Mouse (Mus musculus) ES-E14 (cell line): Measurements from ENCODE around the gene Egr2. TPM values are rescaled to one million over a fixed set of nuclear protein-coding genes. Genes with fewer than 3 reads are reported as not detected.

Source experiments
- DNase-seq: peaks from one replicate; pipeline ENCODE4 v3.0.0-alpha.2; 2013; ENCODE audit warnings: low read depth, low spot score
- H3K27ac ChIP-seq: 2 replicates; pipeline ENCODE4 v1.5.1; 2012; ENCODE audit warnings: low read depth, mild to moderate bottlenecking, low read length, moderate library complexity, mixed read lengths; ENCODE audit not compliant: poor library complexity, insufficient read depth, severe bottlenecking
- H3K36me3 ChIP-seq: 2 replicates; pipeline ENCODE4 v1.6.1; 2012; ENCODE audit warnings: mild to moderate bottlenecking, low read length, moderate library complexity, mixed read lengths; ENCODE audit not compliant: control insufficient read depth, poor library complexity, insufficient read depth, severe bottlenecking
- H3K4me1 ChIP-seq, 2 experiments: fragments of 150-350 bp in 1 of 2; sonication (generic) in 1 of 2; 2 replicates each; pipeline ENCODE4 v1.6.1; 2012; ENCODE audit warnings: low read length in 2 of 2, mild to moderate bottlenecking in 1 of 2, mixed read lengths in 1 of 2; ENCODE audit not compliant: control insufficient read depth in 2 of 2, insufficient read depth in 2 of 2, poor library complexity in 1 of 2
- H3K4me3 ChIP-seq, 2 experiments: fragments of 150-350 bp in 1 of 2; sonication (generic) in 1 of 2; 2 replicates each; pipeline ENCODE4 v1.5.1; 2012; ENCODE audit warnings: low read length in 2 of 2, low read depth in 1 of 2, mild to moderate bottlenecking in 1 of 2, mixed read lengths in 1 of 2; ENCODE audit not compliant: insufficient read depth in 1 of 2, poor library complexity in 1 of 2, severe bottlenecking in 1 of 2
- H3K9ac ChIP-seq: 2 replicates; pipeline ENCODE4 v1.6.1; 2012; ENCODE audit warnings: low read depth, mild to moderate bottlenecking, low read length, mixed read lengths; ENCODE audit not compliant: poor library complexity, insufficient read depth, severe bottlenecking
- H3K9me3 ChIP-seq: fragments of 150-350 bp; sonication (generic); 2 replicates; pipeline ENCODE4 v1.6.1; 2012; ENCODE audit warnings: low read depth, mild to moderate bottlenecking, low read length; ENCODE audit not compliant: control insufficient read depth, insufficient read depth
- CHD2 ChIP-seq: IDR thresholded peaks from 2 replicates; pipeline ENCODE4 v1.6.1; 2014; ENCODE audit warnings: mild to moderate bottlenecking, low read depth, low read length, inconsistent platforms
- HCFC1 ChIP-seq: IDR thresholded peaks from 2 replicates; pipeline ENCODE4 v1.6.1; 2012; ENCODE audit warnings: low read length, inconsistent platforms, borderline replicate concordance; ENCODE audit not compliant: insufficient read depth
- MAFK ChIP-seq: IDR thresholded peaks from 2 replicates; pipeline ENCODE4 v1.6.1; 2014; ENCODE audit warnings: mild to moderate bottlenecking, low read depth, low read length, inconsistent platforms; ENCODE audit not compliant: insufficient read depth
- ZC3H11A ChIP-seq: IDR thresholded peaks from 2 replicates; pipeline ENCODE4 v1.6.1; 2012; ENCODE audit warnings: low read depth, mild to moderate bottlenecking, inconsistent platforms, low read length, borderline replicate concordance
- ZNF384 ChIP-seq: IDR thresholded peaks from 2 replicates; pipeline ENCODE4 v1.6.1; 2012; ENCODE audit warnings: low read depth, low read length, inconsistent platforms
- in situ Hi-C, 2 experiments: fragments of 600-800 bp; cut with MboI; formaldehyde crosslinking; loops; one replicate each; pipeline ENCODE4 v1.15.1; 2025; ENCODE audit warnings: low sequenced_read_pairs in 2 of 2, inconsistent platforms in 1 of 2; ENCODE audit not compliant: unreplicated experiment in 2 of 2
- total RNA-seq: library from RNA; depleted of rRNA; stranded (reverse); fragments of 300-350 nt; gene quantifications from 2 replicates; pipeline ENCODE4 v1.2.3, GENCODE M21; 2012

The Egr2 gene
- total RNA-seq, 1 experiment: 0.18 TPM

DNA sequence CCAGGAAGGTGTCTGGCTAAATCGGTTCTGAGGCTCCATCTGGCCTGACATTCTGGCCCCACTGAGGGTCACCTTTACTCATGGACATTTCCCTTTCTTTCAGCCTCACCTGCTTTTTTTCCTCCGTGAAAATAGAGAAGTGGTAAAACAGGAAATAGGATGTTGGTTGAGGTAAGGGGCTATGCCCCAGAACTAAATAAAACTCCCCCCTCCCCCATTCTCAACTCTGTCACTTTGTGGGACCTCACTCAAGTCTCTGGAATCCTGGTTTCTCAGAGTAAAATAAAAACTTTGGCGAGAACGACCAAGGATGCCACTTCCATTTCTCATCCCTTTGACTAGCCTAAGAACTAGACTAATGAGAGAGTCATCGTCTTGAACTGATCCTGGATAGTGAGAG lies 31.2 kb upstream of the Egr2 start:
- no peaks in the 10 kb centered on the region for H3K9me3 ChIP-seq
- H3K27ac ChIP-seq: no peak overlapping the region
- no peaks in the 10 kb centered on the region for H3K4me1 ChIP-seq
- H3K36me3 ChIP-seq: no peaks in the 10 kb centered on the region
- no peak overlapping the region for H3K4me3 ChIP-seq
- DNase-seq: no peak
- H3K9ac ChIP-seq: no peak overlapping the region
- in situ Hi-C loops: no loop called here
- TF ChIP-seq CHD2: no peak
- no peak for TF ChIP-seq ZC3H11A
- no peak for TF ChIP-seq ZNF384
- no peak for TF ChIP-seq MAFK
- TF ChIP-seq HCFC1: no peak

DNA sequence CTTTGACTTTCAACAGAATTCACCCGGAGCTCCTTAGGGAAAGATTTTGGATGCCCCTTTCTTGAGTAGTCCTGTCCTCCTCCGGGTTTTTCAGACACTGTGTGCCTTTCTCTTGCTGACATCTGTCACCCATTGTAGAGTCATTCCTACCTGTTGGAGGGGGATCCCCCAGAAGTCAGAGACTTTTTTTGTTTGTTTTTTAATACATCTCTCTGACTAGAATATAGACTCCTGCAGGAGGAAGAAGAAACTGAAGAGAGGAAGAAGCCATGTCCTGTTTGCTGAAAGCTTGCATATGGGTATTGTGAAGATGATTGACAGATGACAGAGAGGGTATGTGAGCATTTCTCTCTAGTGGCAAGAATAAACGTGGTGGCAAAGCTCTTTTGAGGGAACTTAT lies 30.0 kb upstream of the Egr2 start:
- no peak overlapping the region for H3K27ac ChIP-seq
- in situ Hi-C loops: no loop called here
- no peaks in the 10 kb centered on the region for H3K4me1 ChIP-seq
- H3K9ac ChIP-seq: no peak overlapping the region
- H3K36me3 ChIP-seq: no peaks in the 10 kb centered on the region
- no peak overlapping the region for H3K4me3 ChIP-seq
- TF ChIP-seq CHD2 (no peak), ZC3H11A (no peak), MAFK (no peak), HCFC1 (no peak), ZNF384 (no peak)
- DNase-seq: no peak
- no peaks in the 10 kb centered on the region for H3K9me3 ChIP-seq

DNA sequence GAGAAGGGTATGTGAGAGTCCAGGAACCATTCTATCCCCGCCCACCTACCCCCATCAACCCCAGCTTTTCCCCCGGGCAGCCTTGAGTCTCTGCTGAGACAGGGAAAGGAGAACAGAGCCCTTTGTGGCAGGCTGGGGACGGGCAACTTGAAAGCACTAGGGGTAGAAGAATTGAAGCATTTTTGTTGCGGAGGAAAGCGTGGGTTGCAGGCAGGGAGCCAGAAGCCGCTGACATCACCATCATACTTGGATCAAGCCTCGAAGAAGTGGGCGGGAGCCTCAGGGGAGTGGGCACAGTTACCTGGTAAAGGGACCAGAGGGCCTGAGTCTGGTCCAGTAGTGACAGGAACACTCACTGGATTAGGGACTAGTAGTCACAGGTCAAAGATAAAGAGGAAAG lies 23.1 kb upstream of the Egr2 start:
- in situ Hi-C loops: no loop called here
- H3K4me3 ChIP-seq: no peak overlapping the region
- no peaks in the 10 kb centered on the region for H3K4me1 ChIP-seq
- no peaks in the 10 kb centered on the region for H3K9me3 ChIP-seq
- H3K36me3 ChIP-seq: no peaks in the 10 kb centered on the region
- no peak overlapping the region for H3K9ac ChIP-seq
- DNase-seq: no peak
- TF ChIP-seq ZNF384 (no peak), HCFC1 (no peak), CHD2 (no peak), ZC3H11A (no peak), MAFK (no peak)
- H3K27ac ChIP-seq: no peak overlapping the region

DNA sequence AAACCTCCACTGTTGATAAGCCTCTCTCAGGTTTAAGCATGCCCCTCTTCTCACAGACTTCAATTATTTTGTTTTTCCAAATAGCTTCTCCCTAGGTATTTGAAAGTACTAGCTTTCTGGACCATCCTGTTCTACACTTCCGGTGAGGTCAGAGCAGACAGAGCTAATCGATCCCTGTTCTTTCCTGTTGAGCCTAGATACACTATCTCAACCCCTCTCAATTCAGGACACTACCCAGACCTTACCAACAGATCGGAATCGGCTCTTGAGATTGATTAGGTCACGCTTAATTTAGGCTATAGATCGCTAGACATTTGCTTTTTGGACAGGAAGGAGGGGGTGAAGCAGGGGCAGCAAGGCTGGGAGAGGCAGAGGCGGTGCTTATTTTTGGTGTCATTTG lies 22.4 kb upstream of the Egr2 start:
- Histone ChIP-seq H3K36me3 (no peaks in the 10 kb centered on the region), H3K4me1 (no peaks in the 10 kb centered on the region), H3K9ac (no peak overlapping the region), H3K9me3 (no peaks in the 10 kb centered on the region), H3K27ac (no peak overlapping the region), H3K4me3 (no peak overlapping the region)
- DNase-seq: no peak
- in situ Hi-C loops: no loop called here
- TF ChIP-seq MAFK (no peak), CHD2 (no peak), HCFC1 (no peak), ZNF384 (no peak), ZC3H11A (no peak)

DNA sequence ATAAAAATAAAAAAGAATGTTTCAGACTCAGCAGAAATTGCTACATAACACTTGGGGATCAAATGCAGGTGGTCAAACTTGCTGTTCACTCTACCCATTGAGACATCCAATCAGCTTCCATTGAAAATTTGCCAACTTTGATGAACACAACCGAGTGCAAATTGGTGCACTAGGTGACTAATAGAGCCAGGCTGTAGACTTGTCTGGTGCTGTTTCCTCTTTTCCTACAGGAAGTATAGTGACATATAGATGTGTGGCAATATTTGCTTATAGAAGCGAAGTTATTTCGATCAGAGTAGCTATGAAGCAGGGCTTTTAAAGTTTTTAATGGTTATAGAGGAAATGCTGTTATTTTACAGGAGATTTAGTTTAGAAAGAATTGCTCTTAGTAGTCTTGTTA lies 16.5 kb upstream of the Egr2 start:
- Histone ChIP-seq H3K9me3 (no peaks in the 10 kb centered on the region), H3K4me1 (no peaks in the 10 kb centered on the region), H3K36me3 (no peaks in the 10 kb centered on the region), H3K4me3 (no peak overlapping the region), H3K9ac (no peak overlapping the region), H3K27ac (no peak overlapping the region)
- in situ Hi-C loops: no loop called here
- no peak for TF ChIP-seq MAFK
- no peak for TF ChIP-seq ZNF384
- TF ChIP-seq ZC3H11A: no peak
- TF ChIP-seq CHD2: no peak
- no peak for TF ChIP-seq HCFC1
- no peak for DNase-seq
